Mouse (Mus musculus): ENCODE results near the gene B4galnt4. TPM values are rescaled to one million over a fixed set of nuclear protein-coding genes. Genes with fewer than 3 reads are reported as not detected.
A peak's percentile ranks its signal among the peaks of the same experiment; 100 is the strongest.

B4galnt4 gene
- total and polyA plus RNA-seq, 3 experiments = 0.81 to 8.0 TPM; not detected in 1

GRCm38 (mm10) chr7:141046931-141047580 is 13.8 kb upstream of the B4galnt4 start (continued):
- no peak for TF ChIP-seq RAD21 (IDR thresholded peaks at IDR 0.05; ENCODE audit: low read depth, low read length)

DNA sequence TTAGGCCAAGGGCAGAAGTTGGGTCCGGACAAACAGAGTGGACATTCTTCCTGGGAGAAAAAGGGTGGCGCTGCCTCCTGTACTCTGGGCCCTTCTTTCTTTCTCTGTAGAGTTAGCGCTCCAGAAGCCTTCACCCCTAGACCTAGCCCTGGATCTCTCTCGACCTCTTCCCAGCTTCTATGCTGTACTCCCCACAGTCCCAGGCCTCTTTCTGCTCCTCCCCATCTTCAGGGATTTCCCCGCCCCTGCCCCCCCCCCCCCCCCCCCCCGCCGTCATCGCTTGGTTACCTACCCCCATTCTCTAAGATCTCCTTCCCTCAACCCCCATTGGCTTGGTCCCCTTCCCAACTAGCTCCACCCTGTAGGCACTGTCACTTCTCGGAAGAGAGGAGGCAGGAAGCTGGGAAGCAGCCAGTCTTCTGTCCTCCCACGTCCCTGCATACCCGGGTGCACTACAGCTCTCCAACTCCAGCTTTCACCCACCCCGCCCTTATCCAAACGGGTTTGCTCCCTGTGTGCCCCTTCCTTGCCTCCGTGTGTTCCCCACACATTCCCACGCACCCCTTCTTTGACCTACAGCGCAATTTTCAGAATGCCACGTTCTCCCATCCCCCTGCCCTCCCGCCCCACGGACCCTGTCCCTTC is 13.2 kb upstream of the B4galnt4 start:
- DNase-seq (ENCODE audit: low read depth, low spot score) = peak; percentile 63
- Histone ChIP-seq H3K79me2 (ENCODE audit: control insufficient read depth, insufficient read depth, low read length, poor library complexity) (no peaks in the 10 kb centered on the region), H3K36me3 (ENCODE audit: control insufficient read depth in 1 of 2, insufficient read depth in 2 of 2, low read length in 2 of 2) (peaks cover 0 to 6% of the 10 kb centered on the region in 2 experiments; a peak in 2 of 4 replicates), H3K9ac (ENCODE audit: control insufficient read depth, low read depth, low read length, poor library complexity, severe bottlenecking) (peak overlapping the region; percentile 50), H3K27ac (ENCODE audit: control insufficient read depth, low read depth, low read length) (peak overlapping the region; percentile 81), H3K27me3 (ENCODE audit: control insufficient read depth in 1 of 2, insufficient read depth in 2 of 2, low read length in 2 of 2) (no peaks in the 10 kb centered on the region), H3K9me3 (replicated peaks; ENCODE audit: insufficient read depth, low read length) (no peaks in the 10 kb centered on the region), H3K4me3 (ENCODE audit: control insufficient read depth in 1 of 2, insufficient read depth in 1 of 2, low read depth in 2 of 2, low read length in 2 of 2) (peak overlapping the region; percentile 46 to 58), H3K4me1 (ENCODE audit: control insufficient read depth in 1 of 2, insufficient read depth in 2 of 2, low read length in 2 of 2) (peaks cover 2 to 18% of the 10 kb centered on the region in 2 experiments)
- no peak for TF ChIP-seq JUND (IDR thresholded peaks at IDR 0.05; ENCODE audit: low read depth, low read length)
- TF ChIP-seq NELFE (IDR thresholded peaks at IDR 0.05; ENCODE audit: low read depth, low read length) = 0 out of 2 replicates have a peak, but pooled peaks have one; percentile 14
- TF ChIP-seq CTCF (IDR thresholded peaks at IDR 0.05 in 2 of 3, conservative IDR thresholded peaks at IDR 0.05 in 1 of 3; ENCODE audit: control insufficient read depth in 1 of 3, insufficient read depth in 1 of 3, low read depth in 2 of 3, low read length in 3 of 3, poor library complexity in 1 of 3, severe bottlenecking in 1 of 3) = no peak; a peak in 1 of 6 replicates
- TF ChIP-seq SMC3 (IDR thresholded peaks at IDR 0.05; ENCODE audit: low read depth, low read length) = no peak
- TF ChIP-seq UBTF (IDR thresholded peaks at IDR 0.05; ENCODE audit: borderline replicate concordance, insufficient read depth, low read depth, low read length) = no peak

- Histone ChIP-seq H3K36me3 (ENCODE audit: control insufficient read depth in 1 of 2, insufficient read depth in 2 of 2, low read length in 2 of 2) (0 out of 4 replicates have a peak, but pooled peaks cover 0 to 3% of the 10 kb centered on the region in 2 experiments), H3K9me3 (replicated peaks; ENCODE audit: insufficient read depth, low read length) (no peaks in the 10 kb centered on the region), H3K27ac (ENCODE audit: control insufficient read depth, low read depth, low read length) (0 out of 2 replicates have a peak overlapping the region, but pooled peaks have one; percentile 11), H3K4me3 (ENCODE audit: control insufficient read depth in 1 of 2, insufficient read depth in 1 of 2, low read depth in 2 of 2, low read length in 2 of 2) (peak overlapping the region; percentile 46 to 58), H3K4me1 (ENCODE audit: control insufficient read depth in 1 of 2, insufficient read depth in 2 of 2, low read length in 2 of 2) (peaks cover 0 to 12% of the 10 kb centered on the region in 2 experiments; a peak in 3 of 4 replicates), H3K27me3 (ENCODE audit: control insufficient read depth in 1 of 2, insufficient read depth in 2 of 2, low read length in 2 of 2) (no peaks in the 10 kb centered on the region), H3K79me2 (ENCODE audit: control insufficient read depth, insufficient read depth, low read length, poor library complexity) (no peaks in the 10 kb centered on the region), H3K9ac (ENCODE audit: control insufficient read depth, low read depth, low read length, poor library complexity, severe bottlenecking) (peak overlapping the region; percentile 48)
- peak; percentile 93 for DNase-seq (ENCODE audit: low read depth, low spot score)
- no peak for TF ChIP-seq POLR2A (IDR thresholded peaks at IDR 0.05; ENCODE audit: control insufficient read depth in 1 of 2, insufficient read depth in 1 of 2, low read depth in 1 of 2, low read length in 2 of 2, poor library complexity in 1 of 2)
- no peak for TF ChIP-seq GABPA (IDR thresholded peaks at IDR 0.05; ENCODE audit: low read depth, low read length)
- TF ChIP-seq CHD1 (IDR thresholded peaks at IDR 0.05; ENCODE audit: low read depth, low read length) = no peak
- peak; percentile 38 for TF ChIP-seq MXI1 (IDR thresholded peaks at IDR 0.05; ENCODE audit: low read depth, low read length)
- no peak for TF ChIP-seq JUND (IDR thresholded peaks at IDR 0.05; ENCODE audit: low read depth, low read length)
- no peak for TF ChIP-seq NELFE (IDR thresholded peaks at IDR 0.05; ENCODE audit: low read depth, low read length)
- no peak for TF ChIP-seq BHLHE40 (IDR thresholded peaks at IDR 0.05; ENCODE audit: borderline replicate concordance, low read depth, low read length)
- TF ChIP-seq USF2 (IDR thresholded peaks at IDR 0.05; ENCODE audit: borderline replicate concordance in 1 of 2, insufficient read depth in 1 of 2, low read depth in 1 of 2, low read length in 2 of 2) = no peak
- TF ChIP-seq MAX (IDR thresholded peaks at IDR 0.05; ENCODE audit: low read length) = no peak
- no peak for TF ChIP-seq ZMIZ1 (IDR thresholded peaks at IDR 0.05; ENCODE audit: low read depth, low read length)
- no peak for TF ChIP-seq MYB (IDR thresholded peaks at IDR 0.05; ENCODE audit: low read depth, low read length)
- no peak for TF ChIP-seq EP300 (IDR thresholded peaks at IDR 0.05; ENCODE audit: low read depth in 1 of 2, low read length in 2 of 2)
- TF ChIP-seq TAL1 (IDR thresholded peaks at IDR 0.05; ENCODE audit: low read length) = peak; percentile 31
- no peak for TF ChIP-seq CHD2 (IDR thresholded peaks at IDR 0.05; ENCODE audit: low read length)
- no peak for TF ChIP-seq ETS1 (IDR thresholded peaks at IDR 0.05; ENCODE audit: low read depth, low read length)
- TF ChIP-seq KAT2A (conservative IDR thresholded peaks at IDR 0.05; ENCODE audit: low read depth, low read length) = no peak
- TF ChIP-seq MAFK (IDR thresholded peaks at IDR 0.05; ENCODE audit: borderline replicate concordance, low read depth, low read length) = no peak
- no peak for TF ChIP-seq USF1 (IDR thresholded peaks at IDR 0.05; ENCODE audit: low read depth, low read length)
- TF ChIP-seq MEF2A (IDR thresholded peaks at IDR 0.05; ENCODE audit: extremely low read depth, insufficient replicate concordance, low read depth, low read length, poor library complexity, severe bottlenecking) = no peak
- 0 out of 2 replicates have a peak, but pooled peaks have one; percentile 28 for TF ChIP-seq MYC (IDR thresholded peaks at IDR 0.05; ENCODE audit: low read depth, low read length)
Measured at GRCm38 (mm10) chr7:141048226-141049218, 12.4 kb upstream of the B4galnt4 start.
